Mouse (Mus musculus): ENCODE measurements around the gene Cdkal1.

DNA sequence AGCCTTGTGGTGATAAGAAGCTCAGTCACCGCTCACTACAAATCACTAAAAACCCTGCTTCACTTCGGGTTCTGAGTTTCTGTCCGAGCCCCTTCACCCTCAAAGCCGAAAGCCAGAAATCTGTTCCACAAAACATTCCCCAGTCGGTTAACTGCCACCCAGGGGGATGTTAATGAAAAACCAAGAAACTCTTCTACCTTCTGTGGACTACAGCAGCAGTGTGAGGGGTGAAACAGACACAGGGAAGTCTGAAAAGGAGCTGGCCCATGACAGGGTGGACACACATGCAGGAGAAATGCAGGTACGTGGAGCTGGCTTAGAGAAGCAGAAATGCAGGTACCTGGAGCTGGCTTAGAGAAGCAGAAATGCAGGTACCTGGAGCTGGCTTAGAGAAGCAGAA is 166.6 kb downstream of the Cdkal1 start:
- no peak for TF ChIP-seq POLR2A (IDR thresholded peaks at IDR 0.05; ENCODE audit: low read depth, low read length)
- TF ChIP-seq ZNF384 (IDR thresholded peaks at IDR 0.05; ENCODE audit: low read depth, low read length): no peak
- no peak for TF ChIP-seq ELF1 (IDR thresholded peaks at IDR 0.05; ENCODE audit: low read depth, low read length)
- TF ChIP-seq MAX (IDR thresholded peaks at IDR 0.05; ENCODE audit: low read length): no peak
- TF ChIP-seq TCF12 (IDR thresholded peaks at IDR 0.05; ENCODE audit: low read depth, low read length): no peak
- TF ChIP-seq SIN3A (IDR thresholded peaks at IDR 0.05; ENCODE audit: low read length): no peak
